Mouse (Mus musculus) heart, embryonic 15.5 days (tissue): ENCODE data around the gene BC004004. TPM values are rescaled to one million over a fixed set of nuclear protein-coding genes. Genes with fewer than 3 reads are reported as not detected.

Source experiments
- ATAC-seq: fragments of 200-750 bp; cut with Nextera tagmentation; replicated peaks from 2 replicates; pipeline ENCODE4 v1.8.0; 2017; ENCODE audit warnings: low read depth, moderate TSS enrichment; ENCODE audit not compliant: insufficient number of reproducible peaks, insufficient read depth, low FRiP score
- H3K27ac ChIP-seq: fragments of 300-500 bp; sonication (generic); 2 replicates; pipeline ENCODE4 v1.5.1; 2015; ENCODE audit warnings: mild to moderate bottlenecking, inconsistent platforms
- H3K27me3 ChIP-seq: fragments of 300-500 bp; sonication (generic); 2 replicates; pipeline ENCODE4 v1.6.1; 2015; ENCODE audit warnings: inconsistent platforms
- H3K36me3 ChIP-seq: fragments of 300-500 bp; sonication (generic); 2 replicates; pipeline ENCODE4 v1.6.1; 2015; ENCODE audit warnings: mild to moderate bottlenecking, inconsistent platforms
- H3K4me1 ChIP-seq: fragments of 300-500 bp; sonication (generic); replicated peaks from 2 replicates; pipeline ENCODE4 v1.6.1; 2015; ENCODE audit warnings: inconsistent platforms
- H3K4me2 ChIP-seq: fragments of 300-500 bp; sonication (generic); 2 replicates; pipeline ENCODE4 v1.6.1; 2015; ENCODE audit warnings: inconsistent platforms, mild to moderate bottlenecking, moderate library complexity
- H3K4me3 ChIP-seq: fragments of 300-500 bp; sonication (generic); 2 replicates; pipeline ENCODE4 v1.5.1; 2015; ENCODE audit warnings: mild to moderate bottlenecking, inconsistent platforms
- H3K9ac ChIP-seq: fragments of 300-500 bp; sonication (generic); 2 replicates; pipeline ENCODE4 v1.6.1; 2015; ENCODE audit warnings: mild to moderate bottlenecking, inconsistent platforms
- H3K9me3 ChIP-seq: fragments of 300-500 bp; sonication (generic); replicated peaks from 2 replicates; pipeline ENCODE4 v1.6.1; 2016; ENCODE audit warnings: inconsistent platforms
- WGBS: fragments of 180-500 bp; shearing (Covaris S2); methylation state at CpG from one replicate; pipeline ENCODE4 v1.1.7; 2015; ENCODE audit warnings: mixed read lengths; 5-methylcytosine and 5-hydroxymethylcytosine counted together
- polyA plus RNA-seq: library from polyadenylated mRNA; unstranded; fragments of >200 nt; fragmentation: Nextera tagmentation; extraction: Ambion mirVana; gene quantifications from 2 replicates; pipeline ENCODE4 v1.2.1, GENCODE M21; 2015

The BC004004 gene
- polyA plus RNA-seq, 1 experiment from 2014 or later, result 91.1 TPM

- Histone ChIP-seq H3K36me3 (no peaks in the 10 kb centered on the region; the same call in 1 of the 2 replicates), H3K27me3 (no peaks in the 10 kb centered on the region), H3K9ac (no peak overlapping the region), H3K4me3 (no peak overlapping the region), H3K9me3 (no peaks in the 10 kb centered on the region), H3K4me1 (peaks cover 24% of the 10 kb centered on the region), H3K27ac (no peak overlapping the region), H3K4me2 (no peak overlapping the region)
- no peak for ATAC-seq
- WGBS, result 87% methylated on average over 7 of the region's 7 CpGs
These were observed 4.6 kb downstream of the BC004004 start for GRCm38 (mm10) chr17:29273156-29273555.

DNA sequence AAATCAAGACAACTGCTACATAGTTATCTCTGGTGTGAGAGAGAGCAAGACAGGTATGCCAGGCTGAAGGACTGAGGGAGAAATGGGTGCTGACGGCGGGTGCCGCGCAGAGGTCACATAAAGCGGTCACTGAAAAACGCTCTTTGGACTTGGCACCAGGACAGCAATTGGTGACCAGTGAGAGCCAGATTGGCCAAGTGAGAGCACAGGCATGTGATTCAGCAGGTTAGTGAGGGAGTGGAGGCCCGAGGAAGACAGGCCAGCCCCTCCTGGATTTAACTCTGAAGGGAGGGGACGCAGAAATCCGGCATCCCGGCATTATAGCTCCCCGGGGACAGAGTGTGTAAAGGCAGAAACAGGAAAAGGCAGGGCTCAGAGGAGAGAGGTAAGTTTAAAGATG lies 5.3 kb downstream of the BC004004 start:
- no peak for ATAC-seq
- H3K27me3 ChIP-seq, result no peaks in the 10 kb centered on the region
- no peak overlapping the region for H3K4me2 ChIP-seq
- no peak overlapping the region for H3K4me3 ChIP-seq
- H3K9me3 ChIP-seq, result no peaks in the 10 kb centered on the region
- H3K4me1 ChIP-seq, result peaks cover 22% of the 10 kb centered on the region
- H3K27ac ChIP-seq, result no peak overlapping the region
- H3K36me3 ChIP-seq, result no peaks in the 10 kb centered on the region; the same call in 1 of the 2 replicates
- H3K9ac ChIP-seq, result no peak overlapping the region
- 66% methylated on average over 11 of the region's 11 CpGs for WGBS

DNA sequence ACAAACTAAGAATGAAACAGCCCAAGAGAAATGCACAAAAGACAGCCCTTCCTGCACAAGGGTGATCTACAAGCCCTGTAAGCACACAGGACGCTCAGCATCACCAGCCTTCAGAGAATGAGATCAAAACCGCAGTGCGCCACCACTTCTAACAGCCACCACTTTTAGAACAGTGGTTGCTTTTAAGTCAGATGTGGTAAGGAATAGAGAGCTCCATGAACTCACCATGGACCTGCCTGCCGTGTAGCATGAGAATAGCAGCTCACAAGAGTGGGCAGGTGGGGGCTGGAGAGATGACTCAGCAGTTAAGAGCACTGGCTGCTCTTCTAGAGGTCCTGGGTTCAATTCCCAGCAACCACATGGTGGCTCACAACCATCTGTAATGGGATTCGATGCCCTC lies 11.8 kb downstream of the BC004004 start:
- H3K4me1 ChIP-seq, result no peaks in the 10 kb centered on the region
- peaks cover 12% of the 10 kb centered on the region for H3K36me3 ChIP-seq
- no peak for ATAC-seq
- 87% methylated on average over 5 of the region's 5 CpGs for WGBS
- no peak overlapping the region for H3K27ac ChIP-seq
- no peak overlapping the region for H3K4me3 ChIP-seq
- no peak overlapping the region for H3K4me2 ChIP-seq
- H3K9me3 ChIP-seq, result no peaks in the 10 kb centered on the region
- H3K27me3 ChIP-seq, result no peaks in the 10 kb centered on the region
- H3K9ac ChIP-seq, result no peak overlapping the region

DNA sequence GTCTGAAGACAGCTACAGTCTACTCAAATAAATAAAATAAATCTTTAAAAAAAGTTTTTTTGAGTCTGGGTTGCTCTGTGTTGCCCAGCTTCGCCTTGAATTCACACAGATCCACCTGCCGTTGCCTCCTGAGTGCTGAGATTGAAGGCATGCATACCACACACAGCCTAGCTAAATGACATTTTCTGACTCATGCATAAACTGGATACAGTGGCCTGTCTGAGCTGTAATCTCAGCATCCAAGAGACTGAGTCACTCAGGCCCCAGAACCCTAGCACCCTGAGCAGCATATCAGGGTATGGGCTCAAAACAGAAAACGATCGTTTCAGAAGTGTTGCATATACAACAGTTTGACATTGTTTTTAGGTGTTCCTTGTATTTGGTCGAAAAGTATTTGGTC lies 13.0 kb downstream of the BC004004 start:
- ATAC-seq, result no peak
- H3K27me3 ChIP-seq, result no peaks in the 10 kb centered on the region
- no peaks in the 10 kb centered on the region for H3K9me3 ChIP-seq
- no peaks in the 10 kb centered on the region for H3K4me1 ChIP-seq
- H3K4me2 ChIP-seq, result no peak overlapping the region
- no peak overlapping the region for H3K4me3 ChIP-seq
- peaks cover 19% of the 10 kb centered on the region for H3K36me3 ChIP-seq
- WGBS, result 77% methylated on average over 5 of the region's 5 CpGs
- H3K27ac ChIP-seq, result no peak overlapping the region
- H3K9ac ChIP-seq, result no peak overlapping the region

GRCm38 (mm10) chr17:29282216-29282952 lies 13.8 kb downstream of the BC004004 start:
- no peaks in the 10 kb centered on the region for H3K9me3 ChIP-seq
- no peak overlapping the region for H3K27ac ChIP-seq
- ATAC-seq, result no peak
- WGBS, result 73% methylated on average over 21 of the region's 21 CpGs
- no peaks in the 10 kb centered on the region for H3K4me1 ChIP-seq
- no peaks in the 10 kb centered on the region for H3K27me3 ChIP-seq
- H3K9ac ChIP-seq, result no peak overlapping the region
- no peak overlapping the region for H3K4me2 ChIP-seq
- peaks cover 24% of the 10 kb centered on the region for H3K36me3 ChIP-seq
- no peak overlapping the region for H3K4me3 ChIP-seq

DNA sequence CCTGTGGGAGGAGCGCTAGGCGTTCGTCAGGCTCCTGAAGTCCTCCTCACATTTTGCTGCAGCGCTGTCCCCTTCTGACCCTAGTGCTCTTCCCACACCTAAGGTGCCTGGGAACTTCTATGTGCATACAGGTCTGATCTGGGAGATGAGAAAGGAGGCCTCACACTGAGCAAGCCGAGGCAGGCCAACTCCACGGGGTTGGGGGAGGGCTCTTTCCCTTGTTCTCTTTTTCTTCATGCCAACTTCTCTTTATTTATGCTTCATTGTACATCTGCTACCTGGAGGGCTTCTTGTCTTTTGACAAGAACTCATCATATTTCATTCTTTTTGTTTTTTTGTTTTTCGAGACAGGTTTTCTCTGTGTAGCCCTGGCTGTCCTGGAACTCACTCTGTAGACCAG lies 23.2 kb downstream of the BC004004 start:
- Histone ChIP-seq H3K4me2 (no peak overlapping the region), H3K4me1 (no peaks in the 10 kb centered on the region), H3K36me3 (peaks cover 27% of the 10 kb centered on the region), H3K27ac (no peak overlapping the region), H3K27me3 (no peaks in the 10 kb centered on the region), H3K9me3 (no peaks in the 10 kb centered on the region), H3K4me3 (no peak overlapping the region), H3K9ac (no peak overlapping the region)
- no peak for ATAC-seq
- WGBS, result 88% methylated on average over 7 of the region's 7 CpGs

- Histone ChIP-seq H3K27ac (no peak overlapping the region), H3K4me2 (no peak overlapping the region), H3K36me3 (peaks cover 34% of the 10 kb centered on the region), H3K9ac (no peak overlapping the region), H3K9me3 (no peaks in the 10 kb centered on the region), H3K4me1 (no peaks in the 10 kb centered on the region), H3K27me3 (no peaks in the 10 kb centered on the region), H3K4me3 (no peak overlapping the region)
- WGBS, result 75% methylated on average over 3 of the region's 3 CpGs
- no peak for ATAC-seq
These were observed 24.4 kb downstream of the BC004004 start for GRCm38 (mm10) chr17:29292996-29293395.

DNA sequence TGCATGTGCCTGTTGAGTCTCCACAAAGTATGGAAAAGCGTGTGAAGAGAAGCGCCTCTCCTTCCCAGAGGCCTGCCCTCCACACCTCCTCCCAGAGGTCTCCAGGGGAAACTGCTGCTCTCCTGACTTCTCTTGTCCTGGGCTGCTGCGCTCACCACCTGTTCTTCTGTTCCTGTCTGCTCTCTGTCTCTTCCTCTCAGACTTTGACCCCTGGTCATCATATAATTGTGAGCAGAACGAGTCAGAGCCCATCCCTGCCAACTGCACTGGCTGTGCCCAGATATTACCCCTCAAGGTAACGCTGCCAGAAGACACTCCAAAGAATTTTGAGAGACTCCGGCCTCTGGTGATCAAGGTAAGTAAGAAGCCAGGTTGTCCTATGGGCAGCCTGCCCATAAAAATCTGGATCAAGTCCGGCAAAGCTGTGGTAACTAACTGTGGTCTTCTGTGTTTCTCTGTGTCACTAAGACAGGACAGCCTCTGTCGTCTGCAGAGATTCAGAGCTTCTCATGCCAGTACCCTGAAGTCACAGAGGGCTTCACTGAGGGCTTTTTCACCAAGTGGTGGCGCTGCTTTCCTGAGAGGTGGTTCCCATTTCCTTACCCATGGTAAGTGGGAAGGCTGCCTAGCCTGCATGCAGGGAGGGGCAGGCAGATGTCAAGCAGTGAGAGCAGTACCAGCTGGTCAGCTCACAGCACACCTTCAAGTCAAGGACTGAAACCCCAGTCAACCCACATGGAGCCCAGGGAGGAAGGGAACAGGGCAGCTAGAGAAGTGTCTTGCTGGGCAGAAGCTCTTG lies 25.4 kb downstream of the BC004004 start:
- Histone ChIP-seq H3K4me3 (no peak overlapping the region), H3K4me2 (no peak overlapping the region), H3K27me3 (no peaks in the 10 kb centered on the region), H3K27ac (no peak overlapping the region), H3K9me3 (no peaks in the 10 kb centered on the region), H3K4me1 (no peaks in the 10 kb centered on the region), H3K9ac (no peak overlapping the region), H3K36me3 (peaks cover 37% of the 10 kb centered on the region)
- 77% methylated on average over 9 of the region's 9 CpGs for WGBS
- no peak for ATAC-seq

- no peak overlapping the region for H3K27ac ChIP-seq
- no peaks in the 10 kb centered on the region for H3K27me3 ChIP-seq
- ATAC-seq, result no peak
- WGBS, result 78% methylated on average over 5 of the region's 5 CpGs
- H3K4me2 ChIP-seq, result no peak overlapping the region
- peaks cover 4% of the 10 kb centered on the region; the same call in 1 of the 2 replicates for H3K4me1 ChIP-seq
- no peak overlapping the region for H3K9ac ChIP-seq
- H3K36me3 ChIP-seq, result peaks cover 47% of the 10 kb centered on the region
- no peak overlapping the region for H3K4me3 ChIP-seq
- no peaks in the 10 kb centered on the region for H3K9me3 ChIP-seq
These were observed 27.2 kb downstream of the BC004004 start for GRCm38 (mm10) chr17:29295835-29296234.

GRCm38 (mm10) chr17:29297321-29297720 lies 28.7 kb downstream of the BC004004 start:
- H3K9me3 ChIP-seq, result no peaks in the 10 kb centered on the region
- no peak overlapping the region for H3K27ac ChIP-seq
- H3K4me1 ChIP-seq, result peaks cover 7% of the 10 kb centered on the region; the same call in 1 of the 2 replicates
- H3K4me3 ChIP-seq, result no peak overlapping the region
- WGBS, result 54% methylated on average over 10 of the region's 10 CpGs
- peaks cover 54% of the 10 kb centered on the region for H3K36me3 ChIP-seq
- ATAC-seq, result no peak
- no peaks in the 10 kb centered on the region for H3K27me3 ChIP-seq
- H3K9ac ChIP-seq, result no peak overlapping the region
- H3K4me2 ChIP-seq, result no peak overlapping the region

GRCm38 (mm10) chr17:29297813-29298212 lies 29.2 kb downstream of the BC004004 start:
- Histone ChIP-seq H3K4me1 (peaks cover 7% of the 10 kb centered on the region; the same call in 1 of the 2 replicates), H3K4me3 (no peak overlapping the region), H3K27me3 (no peaks in the 10 kb centered on the region), H3K4me2 (no peak overlapping the region), H3K36me3 (peaks cover 54% of the 10 kb centered on the region), H3K27ac (no peak overlapping the region), H3K9ac (no peak overlapping the region), H3K9me3 (no peaks in the 10 kb centered on the region)
- 89% methylated on average over 6 of the region's 6 CpGs for WGBS
- no peak for ATAC-seq
